Mouse (Mus musculus) heart, embryonic 15.5 days (tissue): ENCODE results near the gene Prpf4. TPM values are rescaled to one million over a fixed set of nuclear protein-coding genes. Genes with fewer than 3 reads are reported as not detected.

ENCODE experiments used
- ATAC-seq: fragments of 200-750 bp; cut with Nextera tagmentation; replicated peaks from 2 replicates; pipeline ENCODE4 v1.8.0; 2017; ENCODE audit warnings: low read depth, moderate TSS enrichment; ENCODE audit not compliant: insufficient number of reproducible peaks, insufficient read depth, low FRiP score
- H3K27ac ChIP-seq: fragments of 300-500 bp; sonication (generic); 2 replicates; pipeline ENCODE4 v1.5.1; 2015; ENCODE audit warnings: mild to moderate bottlenecking, inconsistent platforms
- H3K27me3 ChIP-seq: fragments of 300-500 bp; sonication (generic); 2 replicates; pipeline ENCODE4 v1.6.1; 2015; ENCODE audit warnings: inconsistent platforms
- H3K36me3 ChIP-seq: fragments of 300-500 bp; sonication (generic); 2 replicates; pipeline ENCODE4 v1.6.1; 2015; ENCODE audit warnings: mild to moderate bottlenecking, inconsistent platforms
- H3K4me1 ChIP-seq: fragments of 300-500 bp; sonication (generic); replicated peaks from 2 replicates; pipeline ENCODE4 v1.6.1; 2015; ENCODE audit warnings: inconsistent platforms
- H3K4me2 ChIP-seq: fragments of 300-500 bp; sonication (generic); 2 replicates; pipeline ENCODE4 v1.6.1; 2015; ENCODE audit warnings: inconsistent platforms, mild to moderate bottlenecking, moderate library complexity
- H3K4me3 ChIP-seq: fragments of 300-500 bp; sonication (generic); 2 replicates; pipeline ENCODE4 v1.5.1; 2015; ENCODE audit warnings: mild to moderate bottlenecking, inconsistent platforms
- H3K9ac ChIP-seq: fragments of 300-500 bp; sonication (generic); 2 replicates; pipeline ENCODE4 v1.6.1; 2015; ENCODE audit warnings: mild to moderate bottlenecking, inconsistent platforms
- H3K9me3 ChIP-seq: fragments of 300-500 bp; sonication (generic); replicated peaks from 2 replicates; pipeline ENCODE4 v1.6.1; 2016; ENCODE audit warnings: inconsistent platforms
- WGBS: fragments of 180-500 bp; shearing (Covaris S2); methylation state at CpG from one replicate; pipeline ENCODE4 v1.1.7; 2015; ENCODE audit warnings: mixed read lengths; 5-methylcytosine and 5-hydroxymethylcytosine counted together
- polyA plus RNA-seq: library from polyadenylated mRNA; unstranded; fragments of >200 nt; fragmentation: Nextera tagmentation; extraction: Ambion mirVana; gene quantifications from 2 replicates; pipeline ENCODE4 v1.2.1, GENCODE M21; 2015

Prpf4 gene
- polyA plus RNA-seq, 1 experiment from 2014 or later = 11.5 TPM

- 80% methylated on average over 7 of the region's 7 CpGs for WGBS
- H3K4me2 ChIP-seq = no peak overlapping the region
- no peaks in the 10 kb centered on the region for H3K27me3 ChIP-seq
- H3K27ac ChIP-seq = no peak overlapping the region
- no peak overlapping the region for H3K4me3 ChIP-seq
- peaks cover 53% of the 10 kb centered on the region for H3K36me3 ChIP-seq
- no peak overlapping the region for H3K9ac ChIP-seq
- no peaks in the 10 kb centered on the region for H3K9me3 ChIP-seq
- H3K4me1 ChIP-seq = no peaks in the 10 kb centered on the region
- ATAC-seq = no peak
These were observed 16.7 kb upstream of the Prpf4 start for GRCm38 (mm10) chr4:62391892-62392291.

GRCm38 (mm10) chr4:62393459-62393858 is 15.1 kb upstream of the Prpf4 start:
- no peak overlapping the region for H3K9ac ChIP-seq
- H3K27ac ChIP-seq = no peak overlapping the region
- H3K4me2 ChIP-seq = no peak overlapping the region
- peaks cover 55% of the 10 kb centered on the region for H3K36me3 ChIP-seq
- ATAC-seq = no peak
- H3K27me3 ChIP-seq = no peaks in the 10 kb centered on the region
- no peak overlapping the region for H3K4me3 ChIP-seq
- no peaks in the 10 kb centered on the region for H3K4me1 ChIP-seq
- no peaks in the 10 kb centered on the region for H3K9me3 ChIP-seq
- WGBS = 64% methylated on average over 6 of the region's 6 CpGs

- Histone ChIP-seq H3K4me3 (no peak overlapping the region), H3K9me3 (no peaks in the 10 kb centered on the region), H3K36me3 (peaks cover 65% of the 10 kb centered on the region), H3K27ac (no peak overlapping the region), H3K4me2 (no peak overlapping the region), H3K27me3 (no peaks in the 10 kb centered on the region), H3K4me1 (no peaks in the 10 kb centered on the region), H3K9ac (no peak overlapping the region)
- 82% methylated on average over 1 of the region's 1 CpGs for WGBS
- ATAC-seq = no peak
These were observed 12.8 kb upstream of the Prpf4 start for GRCm38 (mm10) chr4:62395806-62396205.

GRCm38 (mm10) chr4:62397616-62398365 is 10.8 kb upstream of the Prpf4 start:
- Histone ChIP-seq H3K4me2 (no peak overlapping the region), H3K9ac (no peak overlapping the region), H3K27ac (no peak overlapping the region), H3K36me3 (peaks cover 79% of the 10 kb centered on the region), H3K27me3 (no peaks in the 10 kb centered on the region), H3K4me1 (no peaks in the 10 kb centered on the region), H3K9me3 (no peaks in the 10 kb centered on the region), H3K4me3 (no peak overlapping the region)
- no peak for ATAC-seq
- 70% methylated on average over 4 of the region's 4 CpGs for WGBS

DNA sequence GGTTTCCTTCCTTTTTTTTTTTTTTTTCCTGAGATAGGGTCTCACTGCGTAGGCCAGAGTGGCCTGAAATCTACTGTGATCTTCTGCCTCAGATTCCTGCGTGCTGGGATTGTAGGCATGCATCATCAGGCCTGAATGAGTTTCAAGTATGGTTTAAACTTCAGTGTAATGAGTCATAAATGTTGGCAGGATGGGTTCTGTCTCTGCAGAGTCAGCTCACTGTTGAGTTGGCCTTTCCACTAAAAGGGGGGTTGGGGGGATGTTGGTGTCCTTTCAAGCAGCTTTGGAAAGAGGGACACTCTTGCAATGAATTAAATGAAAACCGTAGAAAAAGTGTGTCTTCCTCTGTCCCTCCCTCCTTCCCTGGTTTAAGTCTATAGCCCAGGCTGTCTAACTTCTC is 9.6 kb upstream of the Prpf4 start:
- H3K9me3 ChIP-seq = no peaks in the 10 kb centered on the region
- no peaks in the 10 kb centered on the region for H3K27me3 ChIP-seq
- H3K36me3 ChIP-seq = peaks cover 75% of the 10 kb centered on the region
- no peak overlapping the region for H3K4me3 ChIP-seq
- WGBS = 92% methylated on average over 3 of the region's 3 CpGs
- H3K4me2 ChIP-seq = no peak overlapping the region
- H3K27ac ChIP-seq = no peak overlapping the region
- H3K9ac ChIP-seq = no peak overlapping the region
- no peaks in the 10 kb centered on the region for H3K4me1 ChIP-seq
- no peak for ATAC-seq

- Histone ChIP-seq H3K27me3 (no peaks in the 10 kb centered on the region), H3K36me3 (peaks cover 18% of the 10 kb centered on the region), H3K4me1 (peaks cover 36% of the 10 kb centered on the region), H3K9me3 (no peaks in the 10 kb centered on the region), H3K9ac (no peak overlapping the region), H3K4me2 (no peak overlapping the region), H3K4me3 (no peak overlapping the region), H3K27ac (no peak overlapping the region)
- ATAC-seq = no peak
- WGBS = 85% methylated on average over 4 of the region's 4 CpGs
These were observed 2.5 kb upstream of the Prpf4 start for GRCm38 (mm10) chr4:62406133-62406532.

DNA sequence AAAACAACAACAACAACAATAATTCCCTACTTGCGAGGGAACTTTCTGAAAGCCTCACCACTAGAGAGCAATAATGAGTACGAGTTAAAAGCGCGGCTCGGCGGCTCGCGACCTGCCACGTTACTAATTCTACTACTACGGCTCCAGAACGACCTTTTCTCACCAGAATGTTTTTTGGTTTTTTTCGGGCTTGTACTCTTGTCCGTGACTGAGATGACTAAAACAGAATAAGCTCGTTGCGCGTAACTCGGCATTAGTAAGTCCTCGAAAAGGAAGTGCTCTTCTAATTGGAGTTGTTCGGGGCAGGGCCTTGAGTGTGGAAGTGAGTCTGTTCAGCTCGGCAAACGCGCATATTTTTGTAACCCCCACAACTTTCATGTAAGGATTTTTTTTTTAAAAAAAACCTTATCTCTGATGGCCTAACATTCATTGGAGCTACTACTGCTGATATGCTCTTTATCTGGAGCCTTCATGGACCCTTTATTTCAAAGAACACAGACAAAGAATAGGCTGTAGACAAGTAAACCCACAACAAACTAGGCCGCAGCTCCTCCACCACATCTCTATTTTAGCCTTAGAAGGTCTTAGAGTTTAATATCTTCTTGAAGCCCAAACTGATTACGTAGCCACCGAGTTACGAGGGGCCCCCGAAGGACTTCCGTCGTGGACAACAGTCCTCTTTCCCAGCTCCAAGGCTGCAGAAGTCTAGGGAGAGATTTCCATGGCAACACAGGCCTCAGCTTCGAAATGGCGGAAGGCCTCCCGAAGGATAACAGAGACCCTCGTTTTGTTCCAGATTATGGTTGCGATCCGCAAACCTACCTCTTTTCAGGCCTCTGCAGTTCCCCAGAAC is 641 bp upstream of the Prpf4 start:
- under 1% methylated on average over 35 of the region's 35 CpGs for WGBS
- Histone ChIP-seq H3K4me3 (peak overlapping the region; percentile 80), H3K27ac (peak overlapping the region; percentile 72), H3K4me1 (peaks cover 36% of the 10 kb centered on the region), H3K4me2 (peak overlapping the region; percentile 50), H3K9ac (peak overlapping the region; percentile 60), H3K36me3 (peaks cover 18% of the 10 kb centered on the region), H3K27me3 (no peaks in the 10 kb centered on the region), H3K9me3 (no peaks in the 10 kb centered on the region)
- ATAC-seq = peak; percentile 25

GRCm38 (mm10) chr4:62409615-62410014 is 1.0 kb downstream of the Prpf4 start:
- H3K4me3 ChIP-seq = peak overlapping the region; percentile 80
- peaks cover 34% of the 10 kb centered on the region for H3K4me1 ChIP-seq
- WGBS = 40% methylated on average over 6 of the region's 6 CpGs
- no peak for ATAC-seq
- H3K27me3 ChIP-seq = no peaks in the 10 kb centered on the region
- no peaks in the 10 kb centered on the region for H3K9me3 ChIP-seq
- peak overlapping the region; percentile 89 for H3K27ac ChIP-seq
- H3K36me3 ChIP-seq = peaks cover 33% of the 10 kb centered on the region
- peak overlapping the region; percentile 83 for H3K9ac ChIP-seq
- peak overlapping the region; percentile 77 for H3K4me2 ChIP-seq

- Histone ChIP-seq H3K36me3 (peaks cover 40% of the 10 kb centered on the region), H3K9me3 (no peaks in the 10 kb centered on the region), H3K27me3 (no peaks in the 10 kb centered on the region), H3K9ac (no peak overlapping the region), H3K4me1 (peaks cover 30% of the 10 kb centered on the region), H3K4me3 (0 out of 2 replicates have a peak overlapping the region, but pooled peaks have one; percentile 80), H3K27ac (no peak overlapping the region), H3K4me2 (peak overlapping the region; percentile 77)
- no peak for ATAC-seq
- WGBS = 83% methylated on average over 2 of the region's 2 CpGs
These were observed 1.7 kb downstream of the Prpf4 start for GRCm38 (mm10) chr4:62410325-62410724.

GRCm38 (mm10) chr4:62411606-62412005 is 3.0 kb downstream of the Prpf4 start:
- Histone ChIP-seq H3K36me3 (peaks cover 53% of the 10 kb centered on the region), H3K4me3 (no peak overlapping the region), H3K4me2 (no peak overlapping the region), H3K9ac (no peak overlapping the region), H3K4me1 (peaks cover 18% of the 10 kb centered on the region), H3K27me3 (no peaks in the 10 kb centered on the region), H3K27ac (no peak overlapping the region), H3K9me3 (no peaks in the 10 kb centered on the region)
- WGBS = 90% methylated on average over 10 of the region's 10 CpGs
- no peak for ATAC-seq

- Histone ChIP-seq H3K4me2 (no peak overlapping the region), H3K9me3 (no peaks in the 10 kb centered on the region), H3K4me1 (no peaks in the 10 kb centered on the region), H3K27me3 (no peaks in the 10 kb centered on the region), H3K27ac (no peak overlapping the region), H3K9ac (no peak overlapping the region), H3K36me3 (peaks cover 99% of the 10 kb centered on the region), H3K4me3 (no peak overlapping the region)
- 89% methylated on average over 8 of the region's 8 CpGs for WGBS
- ATAC-seq = no peak
These were observed 9.9 kb downstream of the Prpf4 start for GRCm38 (mm10) chr4:62418448-62418847.
